Mouse (Mus musculus): Measurements from ENCODE around the gene Atcay. TPM values are rescaled to one million over a fixed set of nuclear protein-coding genes. Genes with fewer than 3 reads are reported as not detected.
"Not testable (repeated sequence)": the region's sequence is repeated elsewhere in the genome, so short reads cannot be mapped to it uniquely, and the experiment has no call there.

Atcay gene
- total RNA-seq, 1 experiment = 4.1 TPM

DNA sequence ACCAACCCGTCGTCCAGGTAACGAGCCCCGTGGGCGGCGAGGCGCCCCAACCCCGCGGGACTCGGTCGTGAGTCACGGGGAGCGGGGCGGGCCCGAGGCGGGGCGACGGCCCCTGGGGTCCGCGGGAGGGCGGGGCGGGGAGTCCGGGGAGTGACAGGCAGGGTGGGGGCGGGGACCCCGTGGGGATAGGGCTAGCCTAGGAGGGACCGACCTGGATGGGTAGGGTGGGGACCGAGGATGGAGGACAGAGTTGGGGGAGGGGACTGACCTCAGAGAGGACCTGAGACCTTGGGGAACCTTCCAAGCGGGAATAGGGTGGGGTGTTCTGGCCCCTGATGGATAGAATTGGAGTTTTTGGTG, 2.6 kb upstream of the Atcay start:
- Histone ChIP-seq H3K9me3 (ENCODE audit: control insufficient read depth, insufficient read depth, low read depth, low read length) (no peaks in the 10 kb centered on the region), H3K4me1 (ENCODE audit: control insufficient read depth in 2 of 2, insufficient read depth in 2 of 2, low read length in 2 of 2, poor library complexity in 1 of 2) (peaks cover 4 to 27% of the 10 kb centered on the region in 2 experiments; a peak in 3 of 4 replicates), H3K27ac (ENCODE audit: insufficient read depth, low read depth, low read length, poor library complexity, severe bottlenecking) (peak overlapping the region; percentile 51; the same call in 1 of the 2 replicates), H3K36me3 (ENCODE audit: control insufficient read depth, insufficient read depth, low read length, poor library complexity, severe bottlenecking) (no peaks in the 10 kb centered on the region), H3K9ac (ENCODE audit: insufficient read depth, low read depth, low read length, poor library complexity, severe bottlenecking) (peak overlapping the region; percentile 78), H3K4me3 (ENCODE audit: insufficient read depth in 1 of 2, low read depth in 1 of 2, low read length in 2 of 2, poor library complexity in 1 of 2, severe bottlenecking in 1 of 2) (peak overlapping the region; percentile 88 to 96)
- in situ Hi-C loops (cut with MboI; ENCODE audit: low sequenced_read_pairs in 2 of 2, unreplicated experiment in 2 of 2) = no loop called here
- TF ChIP-seq ZNF384 (IDR thresholded peaks at IDR 0.05; ENCODE audit: low read depth, low read length) (no peak), ZC3H11A (IDR thresholded peaks at IDR 0.05; ENCODE audit: borderline replicate concordance, low read depth, low read length) (no peak), MAFK (IDR thresholded peaks at IDR 0.05; ENCODE audit: insufficient read depth, low read depth, low read length) (no peak), CHD2 (IDR thresholded peaks at IDR 0.05; ENCODE audit: low read depth, low read length) (no peak), HCFC1 (IDR thresholded peaks at IDR 0.05; ENCODE audit: borderline replicate concordance, insufficient read depth, low read length) (no peak)
- DNase-seq (ENCODE audit: low read depth, low spot score) = no peak

DNA sequence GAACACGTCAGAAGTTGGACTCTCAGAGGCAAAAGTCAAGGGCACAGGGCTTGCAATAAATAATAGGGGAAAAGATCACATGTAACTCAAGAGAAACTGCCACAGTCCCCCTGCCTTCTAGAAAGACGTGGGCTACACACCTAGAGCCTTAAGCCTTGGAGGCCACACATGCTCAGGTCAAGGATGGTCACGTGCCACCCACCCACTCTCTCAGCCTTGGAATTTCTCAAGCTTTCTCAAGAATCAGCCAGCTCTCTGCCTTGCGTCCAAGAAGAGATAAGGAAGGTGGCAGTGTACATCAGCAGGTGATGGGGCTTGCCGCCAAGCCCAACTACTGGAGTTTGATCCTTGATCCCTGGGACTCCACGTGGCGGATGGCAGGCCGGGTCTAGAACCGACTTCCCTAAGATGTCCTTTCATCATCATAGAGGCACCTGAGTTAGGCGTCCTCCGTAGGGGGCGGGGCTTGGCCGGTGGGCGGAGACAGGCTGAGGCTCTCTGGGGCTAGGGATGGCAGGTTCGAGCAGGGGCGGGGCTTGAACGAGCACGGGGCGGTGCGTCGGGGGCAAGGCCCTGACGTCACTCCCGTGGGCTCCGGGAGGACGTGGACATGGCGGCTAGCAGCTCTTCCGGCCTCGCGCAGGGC, 2.1 kb upstream of the Atcay start, which contains the start of gene Zfr2:
Gene Zfr2 (plus strand): TSS at position 576 of the 646 bp plus-strand sequence.
- H3K4me1 ChIP-seq (ENCODE audit: control insufficient read depth in 2 of 2, insufficient read depth in 2 of 2, low read length in 2 of 2, poor library complexity in 1 of 2) = peaks cover 4 to 24% of the 10 kb centered on the region in 2 experiments; a peak in 3 of 4 replicates
- no peaks in the 10 kb centered on the region for H3K9me3 ChIP-seq (ENCODE audit: control insufficient read depth, insufficient read depth, low read depth, low read length)
- DNase-seq (ENCODE audit: low read depth, low spot score) = peak; percentile 91
- peak within 1 kb of the TSS; percentile 51; the same call in 1 of the 2 replicates for H3K27ac ChIP-seq (ENCODE audit: insufficient read depth, low read depth, low read length, poor library complexity, severe bottlenecking)
- no peaks in the 10 kb centered on the region for H3K36me3 ChIP-seq (ENCODE audit: control insufficient read depth, insufficient read depth, low read length, poor library complexity, severe bottlenecking)
- H3K4me3 ChIP-seq (ENCODE audit: insufficient read depth in 1 of 2, low read depth in 1 of 2, low read length in 2 of 2, poor library complexity in 1 of 2, severe bottlenecking in 1 of 2) = peak within 1 kb of the TSS; percentile 88 to 96
- in situ Hi-C loops (cut with MboI; ENCODE audit: low sequenced_read_pairs in 2 of 2, unreplicated experiment in 2 of 2) = no loop called here
- H3K9ac ChIP-seq (ENCODE audit: insufficient read depth, low read depth, low read length, poor library complexity, severe bottlenecking) = peak within 1 kb of the TSS; percentile 78
- no peak for TF ChIP-seq HCFC1 (IDR thresholded peaks at IDR 0.05; ENCODE audit: borderline replicate concordance, insufficient read depth, low read length)
- no peak for TF ChIP-seq ZNF384 (IDR thresholded peaks at IDR 0.05; ENCODE audit: low read depth, low read length)
- TF ChIP-seq CHD2 (IDR thresholded peaks at IDR 0.05; ENCODE audit: low read depth, low read length) = no peak
- no peak for TF ChIP-seq MAFK (IDR thresholded peaks at IDR 0.05; ENCODE audit: insufficient read depth, low read depth, low read length)
- TF ChIP-seq ZC3H11A (IDR thresholded peaks at IDR 0.05; ENCODE audit: borderline replicate concordance, low read depth, low read length) = no peak

DNA sequence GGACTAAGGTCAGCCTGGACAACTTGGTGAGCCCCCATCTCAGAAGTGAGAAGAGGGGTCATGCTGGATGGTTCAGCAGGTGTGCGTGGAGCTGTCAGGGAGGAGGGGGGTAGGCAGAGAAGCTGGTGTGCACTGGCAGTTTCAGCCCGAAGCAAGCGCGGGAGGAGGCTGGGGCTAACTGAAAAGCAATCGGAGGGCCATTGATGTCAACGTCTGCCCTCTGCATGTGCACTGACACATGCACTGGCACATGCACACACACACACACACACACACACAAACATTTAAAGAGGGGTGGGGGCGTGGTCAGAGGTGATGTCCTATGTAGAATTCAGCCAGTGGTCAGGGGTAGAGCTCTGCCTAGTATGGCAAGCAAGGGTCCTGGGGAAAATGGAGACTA, 803 bp upstream of the Atcay start:
- TF ChIP-seq HCFC1 (IDR thresholded peaks at IDR 0.05; ENCODE audit: borderline replicate concordance, insufficient read depth, low read length) (no peak), MAFK (IDR thresholded peaks at IDR 0.05; ENCODE audit: insufficient read depth, low read depth, low read length) (no peak), ZC3H11A (IDR thresholded peaks at IDR 0.05; ENCODE audit: borderline replicate concordance, low read depth, low read length) (no peak), CHD2 (IDR thresholded peaks at IDR 0.05; ENCODE audit: low read depth, low read length) (no peak), ZNF384 (IDR thresholded peaks at IDR 0.05; ENCODE audit: low read depth, low read length) (no peak)
- no peaks in the 10 kb centered on the region for H3K36me3 ChIP-seq (ENCODE audit: control insufficient read depth, insufficient read depth, low read length, poor library complexity, severe bottlenecking)
- no peak for DNase-seq (ENCODE audit: low read depth, low spot score)
- H3K27ac ChIP-seq (ENCODE audit: insufficient read depth, low read depth, low read length, poor library complexity, severe bottlenecking) = no peak overlapping the region
- in situ Hi-C loops (cut with MboI; ENCODE audit: low sequenced_read_pairs in 2 of 2, unreplicated experiment in 2 of 2) = no loop called here
- no peak overlapping the region for H3K9ac ChIP-seq (ENCODE audit: insufficient read depth, low read depth, low read length, poor library complexity, severe bottlenecking)
- peaks cover 3 to 22% of the 10 kb centered on the region in 2 experiments; a peak in 3 of 4 replicates for H3K4me1 ChIP-seq (ENCODE audit: control insufficient read depth in 2 of 2, insufficient read depth in 2 of 2, low read length in 2 of 2, poor library complexity in 1 of 2)
- no peaks in the 10 kb centered on the region for H3K9me3 ChIP-seq (ENCODE audit: control insufficient read depth, insufficient read depth, low read depth, low read length)
- H3K4me3 ChIP-seq (ENCODE audit: insufficient read depth in 1 of 2, low read depth in 1 of 2, low read length in 2 of 2, poor library complexity in 1 of 2, severe bottlenecking in 1 of 2) = no peak overlapping the region

DNA sequence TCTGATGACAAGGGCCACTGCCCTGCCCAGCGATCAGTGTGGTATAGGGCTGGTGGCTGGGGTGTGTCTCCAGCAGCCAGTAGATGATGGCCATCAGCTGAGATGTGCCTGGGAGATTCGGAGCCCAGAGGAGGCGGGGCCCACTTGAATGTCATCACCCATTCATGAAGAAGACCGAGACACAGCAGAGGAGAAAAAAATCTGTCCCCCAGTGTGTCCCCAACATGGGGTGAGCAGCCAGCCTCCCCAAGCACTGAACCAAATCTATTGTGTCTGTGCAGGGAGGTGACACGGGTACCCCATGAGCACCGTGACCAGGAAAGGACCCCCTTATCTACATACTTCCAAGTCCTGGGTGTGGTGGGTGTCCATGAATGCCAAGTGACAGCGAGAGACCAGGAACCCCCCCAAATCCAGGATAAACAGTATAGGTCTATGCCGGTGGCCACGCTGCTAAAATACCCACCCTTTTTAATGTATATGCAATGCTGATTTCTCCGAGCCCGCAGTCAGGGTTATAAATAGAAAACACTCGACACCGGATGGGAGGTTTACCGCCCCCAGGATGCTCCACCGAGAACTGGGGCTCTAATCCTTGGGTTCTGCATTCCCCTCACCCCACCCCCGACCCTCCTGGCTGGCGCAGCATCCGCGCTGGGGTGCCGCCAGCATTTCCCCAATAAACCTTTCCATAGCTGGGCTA, 747 bp downstream of the Atcay start:
- H3K9me3 ChIP-seq (ENCODE audit: control insufficient read depth, insufficient read depth, low read depth, low read length) = no peaks in the 10 kb centered on the region
- H3K4me1 ChIP-seq (ENCODE audit: control insufficient read depth in 2 of 2, insufficient read depth in 2 of 2, low read length in 2 of 2, poor library complexity in 1 of 2) = peaks cover 3 to 22% of the 10 kb centered on the region in 2 experiments; a peak in 3 of 4 replicates
- H3K4me3 ChIP-seq (ENCODE audit: insufficient read depth in 1 of 2, low read depth in 1 of 2, low read length in 2 of 2, poor library complexity in 1 of 2, severe bottlenecking in 1 of 2) = peak overlapping the region; percentile 14 to 45; a peak in 3 of 4 replicates
- no peak overlapping the region for H3K9ac ChIP-seq (ENCODE audit: insufficient read depth, low read depth, low read length, poor library complexity, severe bottlenecking)
- in situ Hi-C loops (cut with MboI; ENCODE audit: low sequenced_read_pairs in 2 of 2, unreplicated experiment in 2 of 2) = no loop called here
- TF ChIP-seq MAFK (IDR thresholded peaks at IDR 0.05; ENCODE audit: insufficient read depth, low read depth, low read length) = no peak
- TF ChIP-seq ZC3H11A (IDR thresholded peaks at IDR 0.05; ENCODE audit: borderline replicate concordance, low read depth, low read length) = no peak
- TF ChIP-seq CHD2 (IDR thresholded peaks at IDR 0.05; ENCODE audit: low read depth, low read length) = no peak
- TF ChIP-seq HCFC1 (IDR thresholded peaks at IDR 0.05; ENCODE audit: borderline replicate concordance, insufficient read depth, low read length) = no peak
- H3K36me3 ChIP-seq (ENCODE audit: control insufficient read depth, insufficient read depth, low read length, poor library complexity, severe bottlenecking) = no peaks in the 10 kb centered on the region
- DNase-seq (ENCODE audit: low read depth, low spot score) = no peak
- H3K27ac ChIP-seq (ENCODE audit: insufficient read depth, low read depth, low read length, poor library complexity, severe bottlenecking) = no peak overlapping the region

DNA sequence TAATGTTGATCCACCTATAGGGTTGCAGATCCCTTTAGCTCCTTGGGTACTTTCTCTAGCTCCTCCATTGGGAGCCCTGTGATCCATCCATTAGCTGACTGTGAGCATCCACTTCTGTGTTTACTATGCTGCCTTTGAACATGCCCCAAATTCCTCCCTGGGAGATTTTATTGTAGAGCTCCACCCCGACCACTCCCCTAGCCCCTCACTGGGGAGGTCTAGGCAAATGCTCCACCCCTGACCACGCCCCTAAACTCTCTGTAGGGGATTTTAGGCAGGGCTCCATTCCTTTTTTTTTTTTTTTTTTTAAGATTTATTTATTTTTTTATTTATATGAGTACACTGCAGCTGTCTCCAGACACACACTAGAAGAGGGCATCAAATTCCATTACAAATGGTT, 6.9 kb downstream of the Atcay start:
- in situ Hi-C loops (cut with MboI; ENCODE audit: low sequenced_read_pairs in 2 of 2, unreplicated experiment in 2 of 2); H3K4me3 ChIP-seq (ENCODE audit: insufficient read depth in 1 of 2, low read depth in 1 of 2, low read length in 2 of 2, poor library complexity in 1 of 2, severe bottlenecking in 1 of 2); H3K9me3 ChIP-seq (ENCODE audit: control insufficient read depth, insufficient read depth, low read depth, low read length); H3K9ac ChIP-seq (ENCODE audit: insufficient read depth, low read depth, low read length, poor library complexity, severe bottlenecking); H3K27ac ChIP-seq (ENCODE audit: insufficient read depth, low read depth, low read length, poor library complexity, severe bottlenecking); H3K36me3 ChIP-seq (ENCODE audit: control insufficient read depth, insufficient read depth, low read length, poor library complexity, severe bottlenecking); H3K4me1 ChIP-seq (ENCODE audit: control insufficient read depth in 2 of 2, insufficient read depth in 2 of 2, low read length in 2 of 2, poor library complexity in 1 of 2); DNase-seq (ENCODE audit: low read depth, low spot score): not testable (repeated sequence)

Measured in ES-E14 (cell line).